Mouse (Mus musculus): ENCODE measurements around the gene Gm49393. TPM values are rescaled to one million over a fixed set of nuclear protein-coding genes. Genes with fewer than 3 reads are reported as not detected.

Gene Gm49393
- polyA plus RNA-seq, 1 experiment from 2014 or later = not detected

GRCm38 (mm10) chr13:60848241-60849120 lies 86.9 kb downstream of the Gm49393 start:
- Histone ChIP-seq H3K27ac (no peak overlapping the region), H3K36me3 (no peaks in the 10 kb centered on the region), H3K9ac (no peak overlapping the region), H3K4me3 (no peak overlapping the region), H3K4me2 (no peak overlapping the region), H3K4me1 (no peaks in the 10 kb centered on the region), H3K27me3 (no peaks in the 10 kb centered on the region), H3K9me3 (no peaks in the 10 kb centered on the region)
- WGBS = 82% methylated on average over 4 of the region's 4 CpGs
- no peak for ATAC-seq (ENCODE audit: insufficient number of reproducible peaks, low FRiP score, low TSS enrichment, low read depth)

DNA sequence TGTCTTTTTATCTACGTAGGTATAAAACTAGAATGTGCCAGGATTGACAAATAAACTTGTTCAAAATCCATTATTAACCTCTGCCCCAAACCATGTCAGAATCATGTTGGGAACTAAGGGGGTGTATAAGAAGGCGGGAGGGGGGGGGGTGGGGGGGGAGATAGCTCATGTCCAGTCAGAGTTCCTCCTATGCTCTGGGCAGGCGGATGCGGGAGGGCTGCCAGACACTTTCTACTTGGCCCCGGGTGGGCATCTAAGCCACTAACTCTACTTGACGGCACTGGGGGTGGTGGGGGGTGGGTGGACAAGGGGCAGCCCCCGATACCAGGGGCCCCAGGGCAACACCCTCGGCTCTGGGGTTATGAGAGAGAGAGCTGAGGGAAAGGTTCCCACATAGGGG lies 92.2 kb downstream of the Gm49393 start:
- Histone ChIP-seq H3K27ac (no peak overlapping the region), H3K4me1 (no peaks in the 10 kb centered on the region), H3K4me3 (no peak overlapping the region), H3K27me3 (no peaks in the 10 kb centered on the region), H3K9me3 (no peaks in the 10 kb centered on the region), H3K4me2 (no peak overlapping the region), H3K9ac (no peak overlapping the region), H3K36me3 (no peaks in the 10 kb centered on the region)
- ATAC-seq (ENCODE audit: insufficient number of reproducible peaks, low FRiP score, low TSS enrichment, low read depth) = no peak
- WGBS = 81% methylated on average over 8 of the region's 8 CpGs

DNA sequence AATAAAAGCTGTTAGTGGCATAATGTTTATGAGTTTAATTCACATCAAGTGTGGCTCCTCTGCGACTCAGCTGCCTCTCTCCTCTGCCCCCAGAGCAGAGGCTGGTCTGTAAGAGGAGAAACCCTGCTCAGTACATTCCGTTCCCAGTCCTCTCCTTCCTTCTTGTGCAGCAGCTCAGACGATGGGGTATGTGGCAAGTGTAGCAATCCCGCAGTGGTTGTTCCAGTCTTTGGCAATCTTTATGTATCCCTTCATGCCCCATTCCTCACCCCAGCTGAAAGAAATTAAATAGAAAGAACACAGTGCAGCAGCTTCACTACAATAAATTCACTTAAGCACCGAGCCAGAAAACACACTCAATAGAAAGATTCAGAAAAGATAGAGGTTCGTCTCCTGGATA lies 92.7 kb downstream of the Gm49393 start:
- H3K4me2 ChIP-seq = no peak overlapping the region
- no peak overlapping the region for H3K27ac ChIP-seq
- no peaks in the 10 kb centered on the region for H3K4me1 ChIP-seq
- WGBS = 68% methylated on average over 6 of the region's 6 CpGs
- H3K9me3 ChIP-seq = no peaks in the 10 kb centered on the region
- no peak overlapping the region for H3K4me3 ChIP-seq
- H3K27me3 ChIP-seq = no peaks in the 10 kb centered on the region
- no peaks in the 10 kb centered on the region for H3K36me3 ChIP-seq
- ATAC-seq (ENCODE audit: insufficient number of reproducible peaks, low FRiP score, low TSS enrichment, low read depth) = no peak
- no peak overlapping the region for H3K9ac ChIP-seq

DNA sequence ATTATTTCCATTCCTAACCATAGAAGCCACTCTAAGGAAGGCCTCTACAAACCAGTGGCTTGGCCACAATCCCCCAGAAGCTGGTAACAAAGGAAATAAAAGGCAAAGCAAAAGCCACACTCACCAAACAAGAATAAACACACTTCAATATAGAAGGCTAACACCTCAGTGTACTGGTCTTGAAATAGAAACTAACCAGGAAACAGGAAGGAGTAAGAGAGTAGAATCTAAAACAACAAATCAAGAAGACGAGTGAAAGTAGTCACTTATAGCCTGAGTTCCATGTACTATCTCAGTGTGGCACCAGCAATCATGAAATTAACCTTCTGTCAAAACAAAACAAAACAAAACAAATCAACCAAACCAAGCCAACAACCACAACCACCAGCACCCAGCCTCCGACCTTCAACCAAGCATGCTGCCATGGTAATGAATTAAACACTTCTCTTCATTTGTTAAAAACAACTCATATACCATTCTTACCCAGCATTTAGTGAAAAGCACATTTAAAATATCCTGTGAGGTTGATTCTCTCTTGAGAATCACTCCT lies 96.0 kb downstream of the Gm49393 start:
- WGBS = 74% methylated on average over 2 of the region's 2 CpGs
- no peak for ATAC-seq (ENCODE audit: insufficient number of reproducible peaks, low FRiP score, low TSS enrichment, low read depth)
- no peaks in the 10 kb centered on the region for H3K36me3 ChIP-seq

GRCm38 (mm10) chr13:60826052-60826451 lies 109.3 kb downstream of the Gm49393 start:
- WGBS = 59% methylated on average over 3 of the region's 3 CpGs
- Histone ChIP-seq H3K4me3 (no peak overlapping the region), H3K36me3 (no peaks in the 10 kb centered on the region), H3K4me1 (no peaks in the 10 kb centered on the region), H3K9me3 (no peaks in the 10 kb centered on the region), H3K9ac (no peak overlapping the region), H3K27me3 (no peaks in the 10 kb centered on the region), H3K4me2 (no peak overlapping the region), H3K27ac (no peak overlapping the region)
- ATAC-seq (ENCODE audit: insufficient number of reproducible peaks, low FRiP score, low TSS enrichment, low read depth) = no peak

More for the DNA sequence above, 96.0 kb downstream of the Gm49393 start:
- H3K4me2 ChIP-seq = no peak overlapping the region
- H3K27me3 ChIP-seq = no peaks in the 10 kb centered on the region
- no peak overlapping the region for H3K4me3 ChIP-seq
- no peak overlapping the region for H3K27ac ChIP-seq
- no peaks in the 10 kb centered on the region for H3K9me3 ChIP-seq
- H3K4me1 ChIP-seq = no peaks in the 10 kb centered on the region
- H3K9ac ChIP-seq = no peak overlapping the region

DNA sequence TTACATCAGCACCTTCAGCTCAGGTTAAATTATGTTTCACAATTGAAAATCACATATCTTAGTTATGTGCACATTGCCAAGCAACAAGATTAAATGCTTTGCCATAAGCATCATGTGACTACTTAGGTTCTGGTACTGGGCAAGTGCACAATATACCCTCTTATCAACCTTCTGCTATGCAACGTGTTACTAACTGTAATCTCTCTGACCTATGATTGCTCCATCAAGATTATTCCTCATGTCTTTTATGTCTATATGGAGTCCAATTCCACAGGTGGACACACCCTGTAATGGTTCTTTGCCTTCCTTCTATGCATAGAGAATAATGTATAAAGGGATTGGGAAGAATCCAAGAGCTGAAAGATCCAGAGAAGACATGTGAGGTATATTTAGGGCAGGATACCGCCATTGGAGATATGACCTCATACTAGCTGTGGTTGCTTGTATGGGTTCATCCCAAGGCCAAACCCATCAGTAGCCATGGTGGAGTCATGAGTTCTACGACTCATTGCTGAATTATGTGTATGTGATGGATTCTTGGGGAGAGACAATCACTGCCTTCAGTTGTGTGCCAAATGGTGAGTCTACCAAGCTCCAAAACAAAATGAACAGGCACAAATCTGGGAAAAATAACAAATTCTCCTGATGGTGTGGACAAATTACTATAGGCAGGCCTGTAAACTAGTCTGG lies 114.8 kb downstream of the Gm49393 start:
- ATAC-seq (ENCODE audit: insufficient number of reproducible peaks, low FRiP score, low TSS enrichment, low read depth) = no peak
- H3K9ac ChIP-seq = no peak overlapping the region
- no peak overlapping the region for H3K27ac ChIP-seq
- H3K36me3 ChIP-seq = no peaks in the 10 kb centered on the region
- no peak overlapping the region for H3K4me3 ChIP-seq
- no peak overlapping the region for H3K4me2 ChIP-seq
- no peaks in the 10 kb centered on the region for H3K9me3 ChIP-seq
- no peaks in the 10 kb centered on the region for H3K4me1 ChIP-seq
- 69% methylated on average over 3 of the region's 3 CpGs for WGBS
- H3K27me3 ChIP-seq = no peaks in the 10 kb centered on the region

GRCm38 (mm10) chr13:60819469-60819868 lies 115.9 kb downstream of the Gm49393 start:
- no peak overlapping the region for H3K27ac ChIP-seq
- H3K9me3 ChIP-seq = no peaks in the 10 kb centered on the region
- ATAC-seq (ENCODE audit: insufficient number of reproducible peaks, low FRiP score, low TSS enrichment, low read depth) = no peak
- H3K4me3 ChIP-seq = no peak overlapping the region
- H3K4me2 ChIP-seq = no peak overlapping the region
- H3K36me3 ChIP-seq = no peaks in the 10 kb centered on the region
- no peaks in the 10 kb centered on the region for H3K4me1 ChIP-seq
- no peak overlapping the region for H3K9ac ChIP-seq
- 10% methylated on average over 7 of the region's 7 CpGs for WGBS
- no peaks in the 10 kb centered on the region for H3K27me3 ChIP-seq

DNA sequence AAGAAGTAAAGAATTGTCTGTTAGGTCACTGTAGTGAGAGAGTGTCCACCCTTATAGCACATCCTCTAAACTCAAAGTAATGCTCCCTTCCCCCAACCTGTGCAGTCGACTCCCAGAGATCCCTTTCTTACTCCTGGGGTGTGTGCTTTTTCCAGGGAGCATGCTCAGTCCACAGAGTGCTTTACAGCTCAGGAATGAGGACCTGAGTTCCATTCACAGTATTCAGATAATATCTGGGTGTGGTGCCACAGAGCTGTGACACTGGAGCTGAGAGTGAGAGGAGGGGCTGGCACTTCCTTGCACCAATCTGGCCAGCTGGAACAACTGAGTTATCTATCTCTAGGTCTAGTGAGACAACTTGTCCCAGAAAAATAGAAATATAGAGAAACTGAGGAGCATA lies 121.7 kb downstream of the Gm49393 start:
- H3K27ac ChIP-seq = no peak overlapping the region
- ATAC-seq (ENCODE audit: insufficient number of reproducible peaks, low FRiP score, low TSS enrichment, low read depth) = no peak
- no peak overlapping the region for H3K9ac ChIP-seq
- H3K4me3 ChIP-seq = no peak overlapping the region
- WGBS = 57% methylated on average over 1 of the region's 1 CpGs
- H3K9me3 ChIP-seq = no peaks in the 10 kb centered on the region
- H3K4me2 ChIP-seq = no peak overlapping the region
- H3K27me3 ChIP-seq = no peaks in the 10 kb centered on the region
- no peaks in the 10 kb centered on the region for H3K36me3 ChIP-seq
- H3K4me1 ChIP-seq = no peaks in the 10 kb centered on the region

DNA sequence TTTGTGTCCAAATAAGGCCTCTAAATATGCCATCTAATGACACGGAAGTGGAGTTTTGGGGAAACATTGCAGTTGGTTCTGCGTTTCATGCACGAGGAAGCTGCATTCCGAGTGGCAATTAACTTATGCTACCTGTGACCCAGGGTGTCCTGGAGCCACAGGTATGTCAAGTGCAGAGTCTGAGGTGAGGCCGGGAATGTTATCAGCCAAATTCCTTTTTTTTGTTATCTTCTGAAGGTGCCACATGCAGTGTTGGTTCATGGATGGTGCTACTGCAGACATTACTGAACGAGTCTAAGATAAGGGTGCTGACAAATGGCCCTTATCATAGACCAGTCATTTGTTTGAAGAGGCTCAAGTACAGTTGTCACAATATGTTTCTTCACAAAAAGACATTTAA lies 122.6 kb downstream of the Gm49393 start:
- WGBS = 75% methylated on average over 6 of the region's 6 CpGs
- H3K4me2 ChIP-seq = no peak overlapping the region
- ATAC-seq (ENCODE audit: insufficient number of reproducible peaks, low FRiP score, low TSS enrichment, low read depth) = no peak
- H3K4me1 ChIP-seq = no peaks in the 10 kb centered on the region
- H3K9me3 ChIP-seq = no peaks in the 10 kb centered on the region
- no peak overlapping the region for H3K27ac ChIP-seq
- H3K36me3 ChIP-seq = no peaks in the 10 kb centered on the region
- H3K9ac ChIP-seq = no peak overlapping the region
- no peak overlapping the region for H3K4me3 ChIP-seq
- H3K27me3 ChIP-seq = no peaks in the 10 kb centered on the region

- no peak overlapping the region for H3K4me2 ChIP-seq
- H3K4me1 ChIP-seq = no peaks in the 10 kb centered on the region
- 46% methylated on average over 2 of the region's 2 CpGs for WGBS
- ATAC-seq (ENCODE audit: insufficient number of reproducible peaks, low FRiP score, low TSS enrichment, low read depth) = no peak
- H3K27ac ChIP-seq = no peak overlapping the region
- H3K27me3 ChIP-seq = no peaks in the 10 kb centered on the region
- H3K4me3 ChIP-seq = no peak overlapping the region
- H3K9me3 ChIP-seq = no peaks in the 10 kb centered on the region
- no peaks in the 10 kb centered on the region for H3K36me3 ChIP-seq
- H3K9ac ChIP-seq = no peak overlapping the region
Measured at GRCm38 (mm10) chr13:60809690-60810089, 125.7 kb downstream of the Gm49393 start.
